Comparison of ENCODE assay signal across 9 mouse cellular contexts in genomic region chr14:54574253-54574652, GRCm38 (mm10). TPM values are rescaled to one million over a fixed set of nuclear protein-coding genes. Genes with fewer than 3 reads are reported as not detected.
DNase-seq lines count a peak whose midpoint lies in the region; ATAC-seq and TF ChIP-seq lines count a peak whose summit lies in the region.
"Had no signal": no experiment of that assay in that cellular context is flagged by ENCODE, and none has a peak within 500 bp of the region (broad histone marks: within the 10 kb centered on the region; RNA-seq: fewer than 3 reads in every experiment).

No protein-coding gene starts in this region.

- peak overlapping the region; percentile 95 for H3K9ac ChIP-seq in kidney, embryonic 14.5 days (ENCODE audit: low read depth, low read length)

- peaks cover 30% of the 10 kb centered on the region for H3K36me3 ChIP-seq in kidney, embryonic 14.5 days (ENCODE audit: control insufficient read depth, insufficient read depth, low read length)
- peaks cover under 1% of the 10 kb centered on the region for H3K36me3 ChIP-seq in myocyte (ENCODE audit: control insufficient read depth, insufficient read depth)

- ATAC-seq in kidney, embryonic 14.5 days (ENCODE audit: low FRiP score, low TSS enrichment), result no peak
- no peak for ATAC-seq in activated CD4-positive, CD25-positive, alpha-beta regulatory T cell, adult 4 months

- peak overlapping the region; percentile 95 for H3K4me3 ChIP-seq in kidney, embryonic 14.5 days (ENCODE audit: low read length)
- peak overlapping the region; percentile 87 for H3K4me3 ChIP-seq in embryonic fibroblast, embryonic 13.5 days (ENCODE audit: insufficient read depth, low read length)
- H3K4me3 ChIP-seq in myocyte, result peak overlapping the region; percentile 97

- TF ChIP-seq CTCF in embryonic fibroblast, embryonic 13.5 days (IDR thresholded peaks at IDR 0.05; ENCODE audit: borderline replicate concordance, insufficient read depth, low read length), result no peak

- DNase-seq in kidney, adult 18-20 months, result no peak
- peak; percentile 46 for DNase-seq in kidney, postnatal 10 days
- DNase-seq in cerebellum, postnatal 25 days, result no peak
- DNase-seq in right cerebral cortex, adult 2 months (ENCODE audit: low spot score in 2 of 2), result no peak

- WGBS in kidney, embryonic 14.5 days, result 24% methylated on average over 4 of the region's 4 CpGs

- TF ChIP-seq POLR2A in embryonic fibroblast, embryonic 13.5 days (IDR thresholded peaks at IDR 0.05; ENCODE audit: low read depth, low read length), result no peak
- TF ChIP-seq POLR2A in myocyte (IDR thresholded peaks at IDR 0.05; ENCODE audit: insufficient read length, low read depth), result peak; percentile 39

- no peaks in the 10 kb centered on the region for H3K9me3 ChIP-seq in kidney, embryonic 14.5 days (ENCODE audit: control insufficient read depth, low read length)

- H3K27me3 ChIP-seq in kidney, embryonic 14.5 days (ENCODE audit: control insufficient read depth, insufficient read depth, low read length), result no peaks in the 10 kb centered on the region
- no peaks in the 10 kb centered on the region for H3K27me3 ChIP-seq in myocyte (ENCODE audit: control insufficient read depth, insufficient read depth, insufficient read length)

- peaks cover 54% of the 10 kb centered on the region for H3K79me2 ChIP-seq in myocyte (ENCODE audit: control insufficient read depth, insufficient read depth)

- H3ac ChIP-seq in myocyte (ENCODE audit: control insufficient read depth, insufficient read length), result peak overlapping the region; percentile 95

- peaks cover 46% of the 10 kb centered on the region for H3K4me1 ChIP-seq in kidney, embryonic 14.5 days (ENCODE audit: control insufficient read depth, insufficient read depth, low read length)
- peaks cover 8% of the 10 kb centered on the region; the same call in 1 of the 2 replicates for H3K4me1 ChIP-seq in embryonic fibroblast, embryonic 13.5 days (ENCODE audit: control insufficient read depth, insufficient read depth, low read length)

- H3K27ac ChIP-seq in kidney, embryonic 14.5 days (ENCODE audit: low read depth, low read length), result no peak overlapping the region
- H3K27ac ChIP-seq in embryonic fibroblast, embryonic 13.5 days (ENCODE audit: insufficient read depth, low read length), result peak overlapping the region; percentile 82

- H3K4me2 ChIP-seq in kidney, embryonic 14.5 days (replicated peaks; ENCODE audit: low read depth, low read length), result peak overlapping the region; percentile 90
- H3K4me2 ChIP-seq in myocyte (ENCODE audit: low read depth), result peak overlapping the region; percentile 99

TF ChIP-seq in myocyte, 11 proteins besides CTCF, POLR2A, EP300 and RAD21:
- peak in 2 of 3 experiments; percentile 87 to 88 for TF ChIP-seq MYOD1 (IDR thresholded peaks at IDR 0.05; ENCODE audit: control insufficient read depth in 1 of 3, insufficient read length in 2 of 3, low read depth in 2 of 3)
- no peak for TF ChIP-seq REST (IDR thresholded peaks at IDR 0.05; ENCODE audit: insufficient read depth, insufficient read length)
- TF ChIP-seq TCF3 (IDR thresholded peaks at IDR 0.05; ENCODE audit: insufficient read length, low read depth), result peak; percentile 58
- TF ChIP-seq MYOG (IDR thresholded peaks at IDR 0.05; ENCODE audit: control insufficient read depth in 1 of 3, insufficient read depth in 1 of 3, insufficient read length in 2 of 3, low read depth in 2 of 3), result peak; percentile 49 to 98 (median 93)
- peak; percentile 46 for TF ChIP-seq TCF12 (IDR thresholded peaks at IDR 0.05; ENCODE audit: insufficient read depth, poor library complexity, severe bottlenecking)

RNA-seq across cellular contexts. Expression of gene Ajuba, which starts 3.1 kb away (rescaled TPM):
- 17.4 and 32.2 TPM in 2 replicates for polyA plus RNA-seq in kidney, embryonic 14.5 days (2014; fragmentation: Nextera tagmentation; extraction: Ambion mirVana)
- 39.4 and 44.3 TPM in 2 replicates for polyA plus RNA-seq in embryonic fibroblast, embryonic 13.5 days (2011; ENCODE audit: insufficient read length, low read depth, missing spikeins)
- polyA plus RNA-seq in myocyte (2012; fragmentation: generic; extraction: Trizol), result 30.8 TPM
- polyA plus RNA-seq in activated CD4-positive, CD25-positive, alpha-beta regulatory T cell, adult 4 months (2017; shearing (Covaris generic)), result under 1 TPM in 1 of 2 experiments, not detected in 1; 0.20 TPM

RNA-seq across cellular contexts. Expression of gene Haus4, which starts 19.8 kb away (rescaled TPM):
- 56.3 and 60.9 TPM in 2 replicates for polyA plus RNA-seq in kidney, embryonic 14.5 days (2014; fragmentation: Nextera tagmentation; extraction: Ambion mirVana)
- 21.4 and 33.1 TPM in 2 replicates for polyA plus RNA-seq in embryonic fibroblast, embryonic 13.5 days (2011; ENCODE audit: insufficient read length, low read depth, missing spikeins)
- 23.5 TPM for polyA plus RNA-seq in myocyte (2012; fragmentation: generic; extraction: Trizol)
- polyA plus RNA-seq in activated CD4-positive, CD25-positive, alpha-beta regulatory T cell, adult 4 months (2017; shearing (Covaris generic)), result 10 to 100 TPM; 30.2 to 33.5 TPM

RNA-seq across cellular contexts. Expression of gene 4931414P19Rik, which starts 31.5 kb away (rescaled TPM):
- polyA plus RNA-seq in kidney, embryonic 14.5 days (2014; fragmentation: Nextera tagmentation; extraction: Ambion mirVana), result 5.7 and 7.7 TPM in 2 replicates
- 3.6 and 4.8 TPM in 2 replicates for polyA plus RNA-seq in embryonic fibroblast, embryonic 13.5 days (2011; ENCODE audit: insufficient read length, low read depth, missing spikeins)
- 7.3 TPM for polyA plus RNA-seq in myocyte (2012; fragmentation: generic; extraction: Trizol)
- 1 to 10 TPM; 2.3 TPM for polyA plus RNA-seq in activated CD4-positive, CD25-positive, alpha-beta regulatory T cell, adult 4 months (2017; shearing (Covaris generic))

RNA-seq across cellular contexts. Expression of gene Psmb5, which starts 43.6 kb away (rescaled TPM):
- 420 and 456 TPM in 2 replicates for polyA plus RNA-seq in kidney, embryonic 14.5 days (2014; fragmentation: Nextera tagmentation; extraction: Ambion mirVana)
- 147 and 178 TPM in 2 replicates for polyA plus RNA-seq in embryonic fibroblast, embryonic 13.5 days (2011; ENCODE audit: insufficient read length, low read depth, missing spikeins)
- 416 TPM for polyA plus RNA-seq in myocyte (2012; fragmentation: generic; extraction: Trizol)
- 100 to 1,000 TPM; 178 to 210 TPM for polyA plus RNA-seq in activated CD4-positive, CD25-positive, alpha-beta regulatory T cell, adult 4 months (2017; shearing (Covaris generic))

RNA-seq across cellular contexts. Expression of gene Psmb11, which starts 47.0 kb away (rescaled TPM):
- not detected in 2 replicates for polyA plus RNA-seq in kidney, embryonic 14.5 days (2014; fragmentation: Nextera tagmentation; extraction: Ambion mirVana)
- not detected in 2 replicates for polyA plus RNA-seq in embryonic fibroblast, embryonic 13.5 days (2011; ENCODE audit: insufficient read length, low read depth, missing spikeins)
- not detected for polyA plus RNA-seq in myocyte (2012; fragmentation: generic; extraction: Trizol)
- polyA plus RNA-seq in activated CD4-positive, CD25-positive, alpha-beta regulatory T cell, adult 4 months (2017; shearing (Covaris generic)), result not detected
- polyA plus RNA-seq: liver, adult 2 months had no signal

Comparison
In these comparisons a context has a peak if more than half of its experiments do, and no peak if none do; other contexts are left out.
1. RNA of gene Ajuba, which starts 3.1 kb away (polyA plus RNA-seq): 39.4 to 44.3 TPM in embryonic fibroblast, embryonic 13.5 days, 17.4 to 32.2 TPM in kidney, embryonic 14.5 days and 30.8 TPM in myocyte (single experiment); 0.20 TPM in activated CD4-positive, CD25-positive, alpha-beta regulatory T cell, adult 4 months; every median in the first group is over 10 times any median in the second.
2. Peak in every context shown above with its lines, with median percentiles within 50 percentile points of each other: H3K4me3 ChIP-seq.